Mouse (Mus musculus): ENCODE measurements around the gene Mpzl1.

The Mpzl1 gene

DNA sequence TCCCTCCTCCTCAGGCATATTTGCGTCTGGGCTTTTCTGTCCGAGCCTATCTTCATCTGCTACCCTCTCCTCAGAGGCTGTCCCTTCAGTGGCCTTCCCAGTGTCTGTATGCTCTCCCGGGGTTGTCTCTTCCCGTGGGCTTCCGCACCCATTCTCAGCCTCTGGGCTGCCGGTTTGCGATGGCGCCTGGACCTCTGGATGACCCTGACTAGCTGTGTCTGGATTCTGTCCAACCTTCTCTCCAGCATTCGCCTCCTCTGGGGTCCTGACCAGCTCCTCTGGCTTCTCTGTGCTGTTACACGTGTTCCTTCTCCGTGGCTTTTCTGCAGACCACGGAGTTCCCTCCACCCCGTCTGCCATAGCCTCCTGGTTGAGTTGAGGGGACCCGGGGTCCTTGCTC is 21.1 kb upstream of the Mpzl1 start:
- DNase-seq (ENCODE audit: low read depth, low spot score), result no peak

DNA sequence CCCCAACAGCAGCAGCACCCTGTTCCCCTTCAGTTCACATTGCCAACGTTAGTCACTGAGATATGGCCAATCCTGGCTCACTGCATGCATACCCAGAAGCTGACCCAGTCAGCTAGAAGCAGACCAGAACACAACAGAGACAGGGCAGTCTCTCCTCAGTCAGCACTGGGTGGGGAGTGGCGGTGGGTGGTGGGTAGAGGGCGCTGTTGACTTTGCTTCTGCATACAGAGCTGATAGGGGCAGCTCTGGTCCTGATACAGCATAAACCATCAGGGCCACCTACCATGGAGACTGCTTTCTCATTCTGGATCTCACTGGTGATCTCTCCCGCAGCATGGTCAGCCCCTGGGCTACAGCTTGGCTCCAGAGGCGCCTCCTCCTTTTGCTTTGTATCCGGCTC is 20.7 kb upstream of the Mpzl1 start:
- no peak for DNase-seq (ENCODE audit: low read depth, low spot score)

DNA sequence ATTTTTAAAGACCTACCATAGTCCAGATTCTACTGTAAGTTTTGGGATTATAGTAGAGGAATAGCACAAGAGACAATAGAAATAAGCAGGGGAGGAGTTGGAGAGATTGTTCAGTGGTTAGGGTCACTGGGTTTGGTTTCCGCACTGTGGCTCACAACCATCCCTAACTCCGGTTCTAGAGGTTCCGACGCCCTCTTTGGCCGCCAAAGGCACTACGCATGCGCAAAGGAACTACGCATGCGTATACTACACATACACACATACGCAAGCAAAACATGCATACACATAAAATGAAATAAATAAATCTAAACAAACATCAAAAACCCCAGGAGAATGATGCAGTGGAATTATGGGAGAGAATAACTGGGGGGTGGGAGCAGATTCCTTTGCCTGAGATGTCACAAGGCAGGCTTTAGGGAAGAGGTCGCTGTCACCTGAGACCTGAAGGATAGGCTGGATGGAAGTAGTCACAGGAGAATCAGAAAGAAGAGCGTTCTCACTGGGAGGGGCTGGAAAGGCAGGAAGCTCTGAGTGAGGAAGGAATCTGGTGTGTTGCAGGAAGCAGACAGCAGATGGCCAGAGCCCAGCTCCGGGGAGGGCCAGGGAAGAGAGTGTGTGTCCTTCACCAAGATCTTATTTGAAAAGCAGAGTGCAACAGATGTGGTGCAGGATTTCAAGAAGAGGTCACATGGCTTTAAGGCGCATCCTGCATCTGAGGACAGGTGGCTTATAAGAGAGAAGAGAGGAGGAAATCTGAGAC is 19.0 kb upstream of the Mpzl1 start:
- no peak for DNase-seq (ENCODE audit: low read depth, low spot score)

DNA sequence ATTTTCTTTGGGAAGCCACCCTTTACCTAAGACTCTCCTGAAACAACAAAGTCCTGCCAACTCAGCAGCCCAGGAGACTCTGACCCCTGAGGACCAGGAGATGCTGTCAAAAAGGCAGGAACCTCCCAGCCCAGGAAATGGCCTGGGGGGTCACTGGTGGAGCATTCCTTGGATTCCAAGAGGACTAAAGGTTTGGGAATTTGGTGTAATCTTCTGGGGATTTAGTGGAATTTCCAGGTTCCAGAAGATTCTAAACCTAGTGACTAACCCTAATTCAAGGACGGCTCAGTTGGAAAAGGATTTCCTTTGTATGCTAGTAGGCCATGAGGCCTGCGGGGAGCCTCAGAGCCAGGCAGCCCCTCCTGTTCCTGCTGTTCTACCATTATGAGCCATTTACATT is 18.2 kb upstream of the Mpzl1 start:
- DNase-seq (ENCODE audit: low read depth, low spot score), result no peak

DNA sequence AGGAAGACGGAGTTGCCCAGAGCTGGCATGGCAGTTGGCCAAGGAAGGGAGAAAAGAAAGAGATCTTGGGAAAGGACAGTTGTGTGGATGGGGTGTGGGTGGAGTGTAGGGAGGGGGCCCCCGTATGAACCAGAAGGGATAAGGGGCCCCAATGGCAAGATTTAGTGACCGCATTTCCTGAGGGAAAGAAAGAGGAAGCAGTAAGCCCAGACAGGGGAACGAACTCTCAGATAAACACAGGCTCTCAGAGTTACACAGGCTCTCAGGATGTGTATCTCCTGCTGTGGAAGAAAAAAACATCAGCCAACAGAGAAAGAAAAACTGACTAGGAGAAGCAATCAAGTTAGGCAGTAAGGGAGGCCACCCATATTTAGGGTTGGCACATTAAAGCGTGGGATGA is 16.8 kb upstream of the Mpzl1 start:
- DNase-seq (ENCODE audit: low read depth, low spot score), result no peak

DNA sequence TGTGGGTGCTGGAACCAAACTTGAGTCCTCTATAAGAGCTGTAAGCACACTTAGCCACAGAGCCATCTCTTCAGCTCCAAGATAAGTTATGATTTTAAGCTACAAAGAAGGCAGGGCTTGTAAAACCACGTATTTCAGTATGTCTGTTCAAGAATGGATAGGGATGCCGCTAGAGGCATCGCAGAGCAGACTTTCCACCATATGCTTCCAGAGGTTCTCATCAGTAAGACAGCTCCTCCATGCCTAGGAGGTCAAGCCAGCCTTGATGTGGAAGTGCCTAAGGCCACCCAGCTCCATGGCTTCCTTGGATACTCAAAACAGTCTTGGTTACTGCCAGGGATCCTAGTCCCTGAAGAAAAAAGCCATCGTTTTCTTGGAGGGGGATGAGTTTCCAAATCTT is 10.8 kb upstream of the Mpzl1 start:
- no peak for DNase-seq (ENCODE audit: low read depth, low spot score)

DNA sequence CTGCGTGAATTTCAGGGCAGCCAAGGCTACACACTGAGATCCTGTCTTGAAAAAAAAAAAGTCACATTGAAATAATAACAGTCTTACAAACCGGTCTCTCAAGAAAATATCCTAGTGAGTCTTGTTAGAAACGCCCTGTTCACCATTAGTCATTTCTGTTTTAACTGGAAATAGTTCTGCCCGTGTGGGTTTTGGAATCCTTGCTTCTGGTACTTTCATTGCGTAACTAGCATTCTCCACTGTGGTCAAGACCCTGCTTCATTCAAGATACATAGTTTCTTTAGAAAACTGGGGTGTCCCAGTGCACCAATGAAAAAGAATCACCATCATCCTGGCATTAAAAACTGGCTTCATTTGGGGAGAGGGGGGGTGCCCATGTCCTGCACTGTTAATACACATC is 9.4 kb upstream of the Mpzl1 start:
- no peak for DNase-seq (ENCODE audit: low read depth, low spot score)

DNA sequence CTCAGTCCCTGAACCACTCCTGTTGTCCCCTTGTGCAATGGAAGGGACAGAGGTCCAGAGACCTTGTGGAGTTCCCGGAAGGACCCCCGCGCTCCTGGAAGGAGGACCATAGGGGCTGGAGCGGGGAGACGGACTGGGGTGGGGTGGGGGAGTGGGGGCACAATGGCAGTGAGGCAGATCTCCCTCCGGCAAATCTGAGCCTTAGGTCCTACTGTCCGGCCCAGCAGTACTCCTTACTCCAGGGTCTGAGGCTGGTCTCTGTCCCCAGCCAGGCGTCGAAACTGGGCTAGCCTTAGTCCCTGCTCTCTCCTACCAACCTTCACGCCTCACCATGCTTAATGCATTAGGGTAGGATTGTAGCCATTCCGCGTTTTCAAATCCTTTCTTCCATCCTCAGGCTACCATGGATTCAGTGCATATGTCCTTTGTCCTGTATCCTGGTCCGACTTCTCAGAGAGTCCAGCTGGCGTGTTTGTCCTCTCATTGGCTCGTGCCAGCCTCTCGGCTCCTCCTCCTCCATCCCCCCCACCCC is 8.5 kb upstream of the Mpzl1 start:
- DNase-seq (ENCODE audit: low read depth, low spot score), result peak; percentile 30

DNA sequence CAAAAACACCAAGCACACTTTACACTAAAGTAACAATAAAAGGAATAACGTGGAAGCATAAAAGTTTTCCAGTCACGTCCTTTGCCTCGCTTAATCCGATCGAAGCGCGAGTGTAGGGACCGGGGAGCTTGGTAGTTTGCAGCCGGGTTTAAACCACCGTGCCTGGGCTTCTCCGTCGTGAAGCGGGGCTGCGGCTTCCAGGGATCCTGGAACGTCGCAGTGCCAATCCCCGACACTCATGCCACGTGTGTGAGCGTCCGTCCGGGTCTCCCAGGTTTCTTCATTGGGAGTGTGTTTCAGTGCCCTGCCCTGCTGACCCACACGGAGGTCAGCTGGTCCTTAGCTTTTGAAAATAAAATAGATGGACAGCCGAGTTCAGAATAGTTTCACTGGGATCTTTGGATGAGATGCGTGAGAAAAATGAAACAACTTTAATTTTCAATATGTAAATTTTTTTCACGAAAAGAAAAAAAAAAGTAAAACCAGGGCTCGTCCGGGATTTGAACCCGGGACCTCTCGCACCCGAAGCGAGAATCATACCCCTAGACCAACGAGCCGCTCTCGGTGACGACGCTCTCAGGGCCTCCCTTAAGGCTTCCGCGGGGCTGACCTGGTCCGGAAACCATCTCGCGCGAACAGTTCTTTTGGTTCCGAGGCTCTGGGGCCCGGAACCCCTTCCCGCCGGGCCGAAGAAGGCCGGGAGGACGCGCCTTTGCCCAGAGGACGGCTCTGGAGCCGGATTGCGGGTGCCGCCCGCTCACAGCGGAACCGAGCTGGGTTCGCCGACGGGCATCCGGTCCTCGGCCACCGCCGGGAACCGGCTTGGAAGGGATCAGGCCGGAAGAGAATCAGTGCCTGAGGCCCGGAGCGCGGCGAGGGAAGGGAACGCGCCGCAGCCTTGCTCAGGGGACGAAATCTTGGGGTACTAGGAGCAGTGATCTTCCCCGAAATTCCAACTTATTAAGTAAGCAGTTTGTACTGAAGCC is 7.7 kb upstream of the Mpzl1 start:
- DNase-seq (ENCODE audit: low read depth, low spot score), result peak; percentile 78

DNA sequence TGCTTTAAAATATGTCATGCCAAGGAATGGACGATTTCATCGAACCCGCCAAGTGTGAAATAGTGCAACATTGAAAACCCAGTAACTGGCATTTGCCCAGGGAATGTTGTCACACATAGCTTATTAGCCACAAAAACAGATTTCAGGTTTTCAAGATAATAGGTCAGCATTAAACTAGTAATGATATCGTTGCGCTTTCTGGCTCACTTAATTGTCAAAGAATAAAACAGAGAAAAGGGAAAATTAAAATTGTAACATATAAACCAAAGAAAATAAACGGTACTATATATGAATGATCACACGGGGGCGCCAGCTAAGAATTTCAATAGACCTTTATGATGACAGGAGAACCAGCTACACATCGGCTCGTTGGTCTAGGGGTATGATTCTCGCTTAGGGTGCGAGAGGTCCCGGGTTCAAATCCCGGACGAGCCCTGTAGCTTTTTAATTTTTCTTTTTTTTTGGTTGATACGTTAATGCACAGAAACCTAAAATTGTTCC is 7.0 kb upstream of the Mpzl1 start:
- DNase-seq (ENCODE audit: low read depth, low spot score), result peak; percentile 69

DNA sequence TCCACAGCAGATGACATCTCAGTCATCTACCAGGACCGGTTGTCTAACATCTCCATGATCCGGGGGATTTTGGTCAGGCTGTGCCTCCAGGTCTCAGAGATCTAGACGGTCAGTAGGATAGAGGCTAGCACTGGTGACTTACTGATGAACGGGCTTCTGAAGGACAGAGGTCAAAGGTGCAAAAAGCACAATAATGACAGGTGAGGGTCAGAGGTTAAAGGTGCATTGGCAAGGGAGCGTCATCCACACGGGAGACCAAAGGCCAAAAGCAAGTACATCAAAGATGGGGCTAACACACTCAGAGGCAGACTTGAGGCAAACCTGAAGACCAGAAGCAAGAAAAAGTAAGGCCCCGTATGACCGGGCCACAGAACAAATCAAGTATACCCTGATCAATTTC is 2.0 kb upstream of the Mpzl1 start:
- DNase-seq (ENCODE audit: low read depth, low spot score), result no peak

DNA sequence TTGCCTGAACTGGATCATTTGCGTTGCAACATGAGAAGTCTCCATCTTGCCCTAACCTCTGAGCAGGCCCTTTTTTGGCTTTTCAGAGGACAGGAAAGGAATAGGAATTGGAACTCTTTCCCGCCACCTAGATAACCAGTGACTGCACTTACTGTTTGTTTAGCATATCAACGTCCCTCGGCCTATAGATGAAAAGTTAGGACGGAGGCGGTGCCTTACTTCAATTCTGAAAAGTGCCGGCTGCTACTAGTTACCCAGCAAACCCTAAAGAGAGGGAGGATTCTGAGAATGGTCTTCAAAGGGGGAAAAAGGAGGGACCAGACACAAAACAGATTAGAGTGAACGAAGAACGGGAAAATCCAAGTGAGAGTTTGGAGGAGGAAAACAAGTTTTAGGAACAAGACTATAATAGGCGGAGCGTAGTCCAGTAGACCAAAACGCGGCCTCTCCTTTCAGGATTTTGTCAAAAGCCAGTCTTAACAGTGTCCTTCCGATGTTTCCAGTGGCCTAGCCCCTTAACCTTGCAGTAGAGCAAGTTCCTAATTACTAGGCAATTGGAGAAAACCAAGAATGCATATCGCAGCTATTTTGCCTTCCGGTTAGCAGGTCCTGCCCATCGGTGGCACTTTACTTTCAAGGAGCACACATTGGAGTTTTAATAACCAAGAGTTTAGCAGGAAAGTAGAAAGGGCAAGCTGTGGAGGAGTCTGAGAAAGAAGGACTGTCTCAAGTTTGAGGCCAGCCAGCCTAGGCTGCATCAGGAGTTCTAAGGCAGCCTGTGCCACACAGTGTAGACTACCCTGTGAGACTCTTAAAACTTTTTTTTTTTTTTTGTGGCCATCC is 938 bp upstream of the Mpzl1 start:
- DNase-seq (ENCODE audit: low read depth, low spot score), result no peak

DNA sequence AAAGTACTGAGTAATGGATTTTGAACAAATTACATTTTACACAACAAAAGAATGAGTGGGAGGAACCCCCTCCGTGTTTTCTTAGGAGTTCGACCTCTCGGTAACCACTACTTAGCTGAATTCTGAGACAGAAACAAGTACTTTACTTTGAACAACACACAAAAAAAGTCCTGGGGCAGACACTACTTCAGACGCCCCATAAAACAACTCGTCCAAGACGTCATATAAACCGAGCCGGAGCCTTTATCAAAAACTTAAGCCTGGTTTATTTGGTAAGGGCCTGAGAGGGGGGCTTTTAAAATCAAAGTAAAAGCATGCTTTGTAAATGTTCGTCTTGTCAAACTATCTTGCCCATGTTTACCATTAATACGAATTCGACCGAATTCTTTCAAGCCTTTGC is 993 bp downstream of the Mpzl1 start:
- DNase-seq (ENCODE audit: low read depth, low spot score), result no peak

DNA sequence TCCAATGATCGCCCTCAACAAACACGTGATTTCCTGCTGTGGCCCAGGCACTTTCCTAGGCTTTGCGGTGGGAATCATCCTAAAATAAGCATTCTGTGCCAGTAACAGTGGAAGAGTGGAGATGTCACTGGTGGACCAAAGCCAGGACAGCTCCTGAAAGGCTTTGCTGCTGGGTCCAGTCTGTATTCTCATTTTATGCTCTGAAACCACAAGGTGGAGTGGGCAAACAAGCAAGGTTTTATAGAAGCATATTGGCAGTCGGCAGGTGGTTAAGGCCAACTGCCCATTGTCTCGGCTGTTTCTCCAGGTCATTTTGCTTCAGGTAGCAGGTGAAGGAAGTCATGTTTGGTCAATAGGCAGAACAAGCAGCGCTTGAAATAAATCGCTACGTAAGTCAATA is 3.2 kb downstream of the Mpzl1 start:
- no peak for DNase-seq (ENCODE audit: low read depth, low spot score)

DNA sequence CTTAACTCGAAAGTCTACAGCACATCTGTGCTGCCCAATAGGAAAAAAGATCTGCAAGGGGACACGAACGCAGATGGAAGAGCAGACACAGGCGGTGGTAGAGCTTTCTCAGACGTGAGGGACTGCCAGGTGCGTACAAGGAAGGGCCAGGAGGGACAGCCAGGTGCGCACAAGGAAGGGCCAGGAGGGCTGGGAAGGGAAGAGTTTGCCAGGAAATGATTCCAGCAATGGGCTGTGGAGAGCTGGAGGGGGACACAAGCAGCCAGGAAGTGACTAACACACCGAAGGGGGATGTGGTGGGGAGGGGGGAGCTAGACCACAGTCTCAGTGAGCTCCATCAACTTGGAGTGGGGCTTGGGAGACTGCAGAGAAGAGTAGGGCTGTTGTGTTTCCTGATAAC is 4.4 kb downstream of the Mpzl1 start:
- no peak for DNase-seq (ENCODE audit: low read depth, low spot score)

DNA sequence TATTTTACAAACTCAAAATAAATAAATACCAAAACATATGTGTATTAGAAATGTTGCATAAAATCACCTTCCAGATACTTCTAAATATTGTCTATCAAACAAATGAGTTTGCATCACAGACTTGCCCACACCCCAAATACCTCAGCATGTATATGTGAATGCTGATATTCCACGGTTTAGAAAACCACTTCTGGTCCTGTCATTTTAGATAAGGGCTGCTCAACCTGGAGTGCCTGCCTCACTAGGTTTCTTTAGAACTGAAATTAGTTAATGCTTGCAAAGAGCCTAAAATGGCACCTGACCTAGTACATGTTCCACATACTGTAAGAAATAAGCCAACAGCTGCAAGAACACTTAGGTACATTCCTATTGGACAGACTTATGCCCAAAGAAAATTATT is 5.7 kb downstream of the Mpzl1 start:
- no peak for DNase-seq (ENCODE audit: low read depth, low spot score)

DNA sequence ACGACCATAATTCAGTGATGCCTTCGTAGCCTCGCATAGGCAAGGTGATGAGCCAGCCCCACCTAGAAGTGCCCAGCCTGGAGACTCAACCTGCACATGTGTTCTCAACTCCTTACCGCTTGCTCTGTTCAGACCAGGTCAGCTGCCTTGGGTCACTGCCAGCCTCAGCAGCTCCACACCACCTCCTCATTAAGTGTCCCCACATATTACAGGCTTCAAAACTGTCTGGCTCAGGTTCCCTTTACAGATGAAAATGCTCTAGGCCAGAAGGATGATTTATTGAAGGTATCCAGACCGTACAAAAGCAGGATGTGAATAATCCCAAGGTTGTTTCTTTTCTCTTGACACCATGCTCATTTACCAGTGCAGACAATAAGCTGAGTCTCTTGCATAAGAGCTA is 8.4 kb downstream of the Mpzl1 start:
- no peak for DNase-seq (ENCODE audit: low read depth, low spot score)

DNA sequence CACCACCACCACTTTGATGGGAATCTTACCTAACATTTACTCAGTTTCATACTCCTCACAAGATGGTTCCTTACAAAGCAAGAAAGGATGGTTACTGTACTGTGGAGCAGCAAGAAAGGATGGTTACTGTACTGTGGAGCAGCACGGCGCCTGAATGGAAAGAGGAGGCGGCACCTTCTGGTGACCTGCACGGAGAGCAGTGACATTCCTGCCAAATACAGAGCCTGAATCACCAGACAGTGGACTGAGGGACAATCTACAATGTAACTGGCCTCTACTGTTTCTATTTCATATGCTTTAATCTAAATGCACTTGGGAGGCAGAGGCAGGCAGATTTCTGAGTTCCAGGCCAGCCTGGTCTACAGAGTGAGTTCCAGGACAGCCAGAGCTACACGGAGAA is 9.3 kb downstream of the Mpzl1 start:
- DNase-seq (ENCODE audit: low read depth, low spot score), result no peak

DNA sequence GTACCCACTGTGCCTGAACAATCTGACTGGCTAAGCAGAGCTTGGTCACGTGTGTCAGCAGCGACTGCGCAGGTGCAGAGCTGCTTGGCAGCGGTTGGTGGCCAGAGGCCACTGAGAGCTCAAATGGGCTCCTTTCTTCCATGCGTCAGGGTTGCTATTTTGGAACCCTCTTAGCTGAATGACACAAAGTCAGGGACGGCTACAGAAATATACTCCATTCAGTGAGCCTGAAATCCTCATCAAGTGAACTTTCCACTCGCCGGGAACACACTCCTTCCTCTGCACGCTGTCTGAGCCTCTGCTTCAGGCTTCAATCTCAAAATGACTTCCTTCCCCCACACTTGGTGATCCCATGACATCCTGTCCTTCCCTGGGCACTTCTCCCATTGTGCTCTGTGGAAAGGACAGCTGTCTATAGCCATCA is 16.1 kb downstream of the Mpzl1 start:
- no peak for DNase-seq (ENCODE audit: low read depth, low spot score)

DNA sequence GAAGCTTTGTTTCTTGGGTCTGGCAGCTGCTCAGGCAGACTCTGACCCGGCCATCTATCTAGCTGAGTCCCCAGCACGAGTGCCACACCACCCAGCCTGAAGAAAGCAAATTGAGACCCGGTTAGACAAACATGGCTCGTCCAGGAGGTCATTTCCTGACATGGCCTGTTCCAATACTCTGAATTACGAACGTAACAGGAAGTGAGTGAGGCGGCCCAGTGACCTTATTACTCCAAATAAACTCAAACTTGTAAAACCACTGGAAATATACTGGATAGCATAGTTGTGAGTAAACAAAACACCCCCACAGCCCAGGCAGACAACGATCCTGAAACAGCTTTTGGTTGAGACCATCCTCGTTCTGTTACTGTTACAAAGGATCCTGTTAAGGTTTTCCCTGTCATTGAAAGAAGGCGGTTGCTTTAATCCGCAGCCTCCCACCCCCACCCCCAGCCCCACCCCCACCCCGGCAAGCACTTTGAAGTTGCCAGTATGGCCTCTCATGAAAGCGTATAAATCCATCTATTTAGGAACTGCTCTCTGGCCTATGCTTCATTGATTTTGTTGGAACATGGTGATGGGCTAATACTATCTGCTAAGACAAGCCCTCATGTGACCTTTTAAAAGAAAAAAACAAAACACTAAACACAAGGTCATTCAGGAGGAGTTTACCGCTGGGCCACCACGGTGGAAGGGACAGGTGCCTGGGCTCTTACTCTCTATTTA is 17.0 kb downstream of the Mpzl1 start:
- no peak for DNase-seq (ENCODE audit: low read depth, low spot score)

DNA sequence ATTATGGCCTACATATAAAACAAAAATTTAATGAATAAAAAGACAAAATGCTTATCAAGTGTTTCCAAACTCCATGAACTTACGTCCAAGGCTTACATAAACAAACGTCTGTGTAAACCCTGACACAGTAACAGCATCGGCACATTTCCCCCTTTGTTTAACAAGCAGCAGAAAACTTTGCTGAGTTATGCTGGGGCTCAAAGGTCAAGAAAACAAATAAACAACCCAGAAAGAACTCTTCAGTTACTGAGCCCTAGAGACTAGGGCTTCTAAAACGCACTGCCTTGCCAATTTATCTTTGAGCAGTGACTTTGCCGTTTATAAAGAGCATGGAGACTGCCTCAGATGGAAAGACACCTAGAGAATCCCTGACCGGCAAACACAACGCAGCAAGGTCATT is 17.7 kb downstream of the Mpzl1 start:
- DNase-seq (ENCODE audit: low read depth, low spot score), result no peak
